Mouse (Mus musculus) neural tube, embryonic 14.5 days (tissue): ENCODE data around the gene Tmem175. TPM values are rescaled to one million over a fixed set of nuclear protein-coding genes. Genes with fewer than 3 reads are reported as not detected.
"Not testable (repeated sequence)": the region's sequence is repeated elsewhere in the genome, so short reads cannot be mapped to it uniquely, and the experiment has no call there.

Experiments used
- ATAC-seq: fragments of 200-750 bp; cut with Nextera tagmentation; 2 replicates; pipeline ENCODE4 v1.8.0; 2017; ENCODE audit warnings: low read depth, mild to moderate bottlenecking, moderate TSS enrichment, moderate library complexity
- H3K27ac ChIP-seq: fragments of 300-500 bp; sonication (generic); 2 replicates; pipeline ENCODE4 v1.5.1; 2014; ENCODE audit warnings: low read depth, mild to moderate bottlenecking, control low read depth, low read length, moderate library complexity, mixed read lengths
- H3K27me3 ChIP-seq: fragments of 300-500 bp; sonication (generic); 2 replicates; pipeline ENCODE4 v1.6.1; 2014; ENCODE audit warnings: low read length; ENCODE audit not compliant: control insufficient read depth, insufficient read depth
- H3K36me3 ChIP-seq: fragments of 300-500 bp; sonication (generic); 2 replicates; pipeline ENCODE4 v1.6.1; 2014; ENCODE audit warnings: low read length, mixed read lengths; ENCODE audit not compliant: control insufficient read depth, insufficient read depth
- H3K4me1 ChIP-seq: fragments of 300-500 bp; sonication (generic); 2 replicates; pipeline ENCODE4 v1.6.1; 2014; ENCODE audit warnings: low read length; ENCODE audit not compliant: control insufficient read depth, insufficient read depth
- H3K4me2 ChIP-seq: fragments of 300-500 bp; sonication (generic); 2 replicates; pipeline ENCODE4 v1.6.1; 2014; ENCODE audit warnings: mild to moderate bottlenecking, low read depth, low read length, control low read depth
- H3K4me3 ChIP-seq: fragments of 300-500 bp; sonication (generic); 2 replicates; pipeline ENCODE4 v1.5.1; 2014; ENCODE audit warnings: low read depth, low read length, control low read depth, mixed read lengths
- H3K9ac ChIP-seq: fragments of 300-500 bp; sonication (generic); replicated peaks from 2 replicates; pipeline ENCODE4 v1.6.1; 2014; ENCODE audit warnings: low read depth, mild to moderate bottlenecking, control low read depth, low read length, mixed read lengths
- H3K9me3 ChIP-seq: fragments of 300-500 bp; sonication (generic); 2 replicates; pipeline ENCODE4 v1.6.1; 2016; ENCODE audit warnings: low read length; ENCODE audit not compliant: control insufficient read depth
- WGBS: fragments of 180-500 bp; shearing (Covaris S2); extraction: QIAGEN DNeasy Blood & Tissue Kit; methylation state at CpG from one replicate; pipeline ENCODE4 v1.1.7; 2014; 5-methylcytosine and 5-hydroxymethylcytosine counted together
- polyA plus RNA-seq: library from polyadenylated mRNA; unstranded; fragments of >200 nt; fragmentation: Nextera tagmentation; extraction: Ambion mirVana; gene quantifications from 2 replicates; pipeline ENCODE4 v1.2.1, GENCODE M21; 2014

The Tmem175 gene
- polyA plus RNA-seq, 1 experiment from 2014 or later: 29.4 TPM

- Histone ChIP-seq H3K27ac (no peak overlapping the region), H3K4me1 (peaks cover 8% of the 10 kb centered on the region; the same call in 1 of the 2 replicates), H3K4me2 (no peak overlapping the region), H3K27me3 (no peaks in the 10 kb centered on the region), H3K36me3 (no peaks in the 10 kb centered on the region), H3K9ac (no peak overlapping the region), H3K4me3 (no peak overlapping the region), H3K9me3 (no peaks in the 10 kb centered on the region)
- no peak for ATAC-seq
- 82% methylated on average over 4 of the region's 4 CpGs for WGBS
Observed at GRCm38 (mm10) chr5:108633676-108634075, 4.1 kb downstream of the Tmem175 start.

- not testable (repeated sequence) for H3K4me1 ChIP-seq, H3K4me2 ChIP-seq, H3K9me3 ChIP-seq, H3K27me3 ChIP-seq, H3K9ac ChIP-seq, H3K36me3 ChIP-seq, H3K4me3 ChIP-seq, H3K27ac ChIP-seq, ATAC-seq
- 88% methylated on average over 2 of the region's 3 CpGs for whole genome bisulfite sequencing
Observed at GRCm38 (mm10) chr5:108634088-108634487, 4.5 kb downstream of the Tmem175 start.

GRCm38 (mm10) chr5:108636172-108636571 lies 6.6 kb downstream of the Tmem175 start:
- Histone ChIP-seq H3K9ac (no peak overlapping the region), H3K4me3 (no peak overlapping the region), H3K36me3 (no peaks in the 10 kb centered on the region), H3K9me3 (no peaks in the 10 kb centered on the region), H3K27ac (no peak overlapping the region), H3K4me1 (no peaks in the 10 kb centered on the region), H3K4me2 (no peak overlapping the region), H3K27me3 (no peaks in the 10 kb centered on the region)
- 81% methylated on average over 4 of the region's 4 CpGs for WGBS
- ATAC-seq: no peak

GRCm38 (mm10) chr5:108643674-108644073 lies 14.1 kb downstream of the Tmem175 start:
- H3K4me1 ChIP-seq: no peaks in the 10 kb centered on the region
- H3K4me2 ChIP-seq: no peak overlapping the region
- no peak overlapping the region for H3K9ac ChIP-seq
- no peak overlapping the region for H3K4me3 ChIP-seq
- H3K36me3 ChIP-seq: peaks cover 16% of the 10 kb centered on the region; the same call in 1 of the 2 replicates
- no peak overlapping the region for H3K27ac ChIP-seq
- no peaks in the 10 kb centered on the region for H3K9me3 ChIP-seq
- 80% methylated on average over 2 of the region's 2 CpGs for WGBS
- no peaks in the 10 kb centered on the region for H3K27me3 ChIP-seq
- no peak for ATAC-seq

- WGBS: 88% methylated on average over 9 of the region's 9 CpGs
- H3K9ac ChIP-seq: no peak overlapping the region
- ATAC-seq: 0 out of 2 replicates have a peak, but pooled peaks have one; percentile 16
- H3K27me3 ChIP-seq: no peaks in the 10 kb centered on the region
- no peak overlapping the region for H3K4me2 ChIP-seq
- peaks cover 32% of the 10 kb centered on the region; the same call in 1 of the 2 replicates for H3K36me3 ChIP-seq
- H3K4me1 ChIP-seq: no peaks in the 10 kb centered on the region
- H3K4me3 ChIP-seq: no peak overlapping the region
- no peaks in the 10 kb centered on the region for H3K9me3 ChIP-seq
- H3K27ac ChIP-seq: peak overlapping the region; percentile 10; the same call in 1 of the 2 replicates
Observed at GRCm38 (mm10) chr5:108645651-108646342, 16.2 kb downstream of the Tmem175 start.

GRCm38 (mm10) chr5:108646343-108646660 lies 16.7 kb downstream of the Tmem175 start:
- no peak for ATAC-seq
- Histone ChIP-seq H3K4me3 (no peak overlapping the region), H3K9me3 (no peaks in the 10 kb centered on the region), H3K4me2 (no peak overlapping the region), H3K4me1 (no peaks in the 10 kb centered on the region), H3K27ac (peak overlapping the region; percentile 10; the same call in 1 of the 2 replicates), H3K36me3 (peaks cover 32% of the 10 kb centered on the region; the same call in 1 of the 2 replicates), H3K27me3 (no peaks in the 10 kb centered on the region), H3K9ac (no peak overlapping the region)
- 95% methylated on average over 3 of the region's 3 CpGs for WGBS

GRCm38 (mm10) chr5:108647311-108647710 lies 17.7 kb downstream of the Tmem175 start:
- no peak overlapping the region for H3K4me2 ChIP-seq
- no peak overlapping the region for H3K4me3 ChIP-seq
- H3K27ac ChIP-seq: no peak overlapping the region
- ATAC-seq: no peak
- H3K27me3 ChIP-seq: no peaks in the 10 kb centered on the region
- 90% methylated on average over 2 of the region's 2 CpGs for WGBS
- no peaks in the 10 kb centered on the region for H3K9me3 ChIP-seq
- peaks cover 32% of the 10 kb centered on the region; the same call in 1 of the 2 replicates for H3K36me3 ChIP-seq
- no peaks in the 10 kb centered on the region for H3K4me1 ChIP-seq
- no peak overlapping the region for H3K9ac ChIP-seq

- no peak overlapping the region for H3K27ac ChIP-seq
- no peak overlapping the region for H3K4me3 ChIP-seq
- H3K36me3 ChIP-seq: peaks cover 34% of the 10 kb centered on the region
- no peaks in the 10 kb centered on the region for H3K4me1 ChIP-seq
- no peak overlapping the region for H3K4me2 ChIP-seq
- no peaks in the 10 kb centered on the region for H3K27me3 ChIP-seq
- WGBS: 91% methylated on average over 2 of the region's 2 CpGs
- no peak overlapping the region for H3K9ac ChIP-seq
- no peak for ATAC-seq
- H3K9me3 ChIP-seq: no peaks in the 10 kb centered on the region
Observed at GRCm38 (mm10) chr5:108647820-108648465, 18.4 kb downstream of the Tmem175 start.

GRCm38 (mm10) chr5:108648937-108649576 lies 19.5 kb downstream of the Tmem175 start:
- Histone ChIP-seq H3K4me1 (no peaks in the 10 kb centered on the region), H3K9me3 (no peaks in the 10 kb centered on the region), H3K4me3 (no peak overlapping the region), H3K36me3 (peaks cover 44% of the 10 kb centered on the region), H3K9ac (no peak overlapping the region), H3K4me2 (no peak overlapping the region), H3K27me3 (no peaks in the 10 kb centered on the region), H3K27ac (no peak overlapping the region)
- 93% methylated on average over 11 of the region's 11 CpGs for WGBS
- no peak for ATAC-seq
